In genomic region chr7:100853396-100853795, GRCm38 (mm10) we compare ENCODE assay signal across 15 mouse cellular contexts. TPM values are rescaled to one million over a fixed set of nuclear protein-coding genes. Genes with fewer than 3 reads are reported as not detected.
DNase-seq lines count a peak whose midpoint lies in the region; ATAC-seq and TF ChIP-seq lines count a peak whose summit lies in the region.
"Had no signal": no experiment of that assay in that cellular context is flagged by ENCODE, and none has a peak within 500 bp of the region (broad histone marks: within the 10 kb centered on the region; RNA-seq: fewer than 3 reads in every experiment).

No protein-coding gene starts in this region.

- H3K27ac ChIP-seq in liver, embryonic 13.5 days: peak overlapping the region; percentile 70
- H3K27ac ChIP-seq in limb, embryonic 10.5 days: peak overlapping the region; percentile 64; the same call in 1 of the 2 replicates
- no peak overlapping the region for H3K27ac ChIP-seq in neural tube, embryonic 15.5 days (replicated peaks)
- H3K27ac ChIP-seq: heart, embryonic 15.5 days; hindbrain, postnatal 0 days; lung, embryonic 15.5 days; midbrain, embryonic 10.5 days had no signal

- no peak overlapping the region for H3K4me3 ChIP-seq in liver, embryonic 13.5 days (replicated peaks)
- peak overlapping the region; percentile 73; the same call in 1 of the 2 replicates for H3K4me3 ChIP-seq in G1E (ENCODE audit: low read depth, low read length)
- H3K4me3 ChIP-seq in limb, embryonic 10.5 days: no peak overlapping the region
- no peak overlapping the region for H3K4me3 ChIP-seq in neural tube, embryonic 15.5 days (replicated peaks)
- H3K4me3 ChIP-seq: forebrain, embryonic 10.5 days; heart, embryonic 15.5 days; lung, embryonic 15.5 days; midbrain, embryonic 10.5 days had no signal

- peaks cover 79% of the 10 kb centered on the region for H3K4me1 ChIP-seq in liver, embryonic 13.5 days (replicated peaks)
- H3K4me1 ChIP-seq in G1E (ENCODE audit: insufficient read depth, low read depth, low read length): peaks cover 97% of the 10 kb centered on the region
- H3K4me1 ChIP-seq in limb, embryonic 10.5 days: peaks cover 72% of the 10 kb centered on the region
- H3K4me1 ChIP-seq in neural tube, embryonic 15.5 days: peaks cover 38% of the 10 kb centered on the region

- H3K36me3 ChIP-seq in liver, embryonic 13.5 days: peaks cover 95% of the 10 kb centered on the region
- peaks cover 89% of the 10 kb centered on the region for H3K36me3 ChIP-seq in G1E (replicated peaks)
- H3K36me3 ChIP-seq in limb, embryonic 10.5 days: peaks cover 23% of the 10 kb centered on the region
- H3K36me3 ChIP-seq in neural tube, embryonic 15.5 days: no peaks in the 10 kb centered on the region
- H3K36me3 ChIP-seq: heart, embryonic 15.5 days; lung, embryonic 15.5 days had no signal

- 52% methylated on average over 3 of the region's 3 CpGs for WGBS in liver, embryonic 13.5 days (ENCODE audit: insufficient replicate concordance)
- 65% methylated on average over 3 of the region's 3 CpGs for WGBS in limb, embryonic 10.5 days
- WGBS in neural tube, embryonic 15.5 days: 86% methylated on average over 3 of the region's 3 CpGs

- TF ChIP-seq CTCF in G1E (IDR thresholded peaks at IDR 0.05; ENCODE audit: low read depth, low read length): no peak

- no peaks in the 10 kb centered on the region for H3K9me3 ChIP-seq in liver, embryonic 13.5 days (replicated peaks)
- no peaks in the 10 kb centered on the region for H3K9me3 ChIP-seq in G1E (replicated peaks)
- no peaks in the 10 kb centered on the region for H3K9me3 ChIP-seq in limb, embryonic 10.5 days (replicated peaks)
- H3K9me3 ChIP-seq in neural tube, embryonic 15.5 days (replicated peaks): no peaks in the 10 kb centered on the region
- H3K9me3 ChIP-seq: forebrain, embryonic 10.5 days; heart, embryonic 15.5 days; lung, embryonic 15.5 days; midbrain, embryonic 10.5 days had no signal

- DNase-seq in liver, embryonic 13.5 days: no peak
- DNase-seq in liver (no peak), G1E (ENCODE audit: low spot score) (peak; percentile 39)
- DNase-seq in limb, embryonic 10.5 days (ENCODE audit: low spot score): no peak
- DNase-seq in adrenal gland, adult 18-20 months (ENCODE audit: low spot score in 2 of 2): no peak
- DNase-seq: cerebellum, adult 11-12 months; kidney, adult 2 months; thymus, adult 18-20 months had no signal

- H3K27me3 ChIP-seq in liver, embryonic 13.5 days: no peaks in the 10 kb centered on the region
- H3K27me3 ChIP-seq in G1E (ENCODE audit: insufficient read depth, low read length): no peaks in the 10 kb centered on the region
- H3K27me3 ChIP-seq in limb, embryonic 10.5 days (ENCODE audit: low read depth, poor library complexity, severe bottlenecking): no peaks in the 10 kb centered on the region
- H3K27me3 ChIP-seq in neural tube, embryonic 15.5 days (replicated peaks): no peaks in the 10 kb centered on the region
- H3K27me3 ChIP-seq: heart, embryonic 15.5 days; lung, embryonic 15.5 days had no signal

- ATAC-seq in liver, embryonic 13.5 days (ENCODE audit: low read depth): no peak
- ATAC-seq in G1E (ENCODE audit: extremely low read depth, insufficient number of reproducible peaks, low FRiP score, poor library complexity, severe bottlenecking): no peak
- 0 out of 2 replicates have a peak, but pooled peaks have one; percentile 12 for ATAC-seq in monocyte, adult 5-6 weeks (replicated peaks; ENCODE audit: insufficient number of reproducible peaks, low FRiP score, low TSS enrichment, poor library complexity, severe bottlenecking)
- ATAC-seq in neural tube, embryonic 15.5 days (ENCODE audit: low FRiP score): no peak
- ATAC-seq: hindbrain, postnatal 0 days had no signal

- H3K4me2 ChIP-seq in liver, embryonic 13.5 days: no peak overlapping the region; the same call in 1 of the 2 replicates
- H3K4me2 ChIP-seq in neural tube, embryonic 15.5 days: no peak overlapping the region
- H3K4me2 ChIP-seq: heart, embryonic 15.5 days; lung, embryonic 15.5 days had no signal

- peak overlapping the region; percentile 53; the same call in 1 of the 2 replicates for H3K9ac ChIP-seq in liver, embryonic 13.5 days
- H3K9ac ChIP-seq in neural tube, embryonic 15.5 days (replicated peaks): no peak overlapping the region
- H3K9ac ChIP-seq: heart, embryonic 15.5 days; lung, embryonic 15.5 days had no signal

RNA-seq across cellular contexts. Expression of gene Relt, which starts 9.8 kb away (rescaled TPM):
- 15.3 and 16.7 TPM in 2 replicates for polyA plus RNA-seq in liver, embryonic 13.5 days (2015; fragmentation: Nextera tagmentation; extraction: Ambion mirVana)
- total RNA-seq in G1E (2014; fragmentation: Nextera tagmentation): 15.4 and 21.5 TPM in 2 replicates
- total RNA-seq in G1E (2017): 25.5 and 39.1 TPM in 2 replicates
- 75.6 and 75.9 TPM in 2 replicates for polyA plus RNA-seq in G1E (2012)
- polyA plus RNA-seq in limb, embryonic 10.5 days (2016; fragmentation: Nextera tagmentation; extraction: Ambion mirVana): 5.9 and 7.9 TPM in 2 replicates
- 22.5 to 31.8 TPM (median 26.4 TPM) in 3 replicates for total RNA-seq in monocyte, adult 5-6 weeks (2017)
- 1 to 10 TPM; 2.1 to 3.5 TPM for total RNA-seq in adrenal gland, adult 18-20 months (2021)
- 5.9 and 6.3 TPM in 2 replicates for polyA plus RNA-seq in neural tube, embryonic 15.5 days (2015; fragmentation: Nextera tagmentation; extraction: Ambion mirVana)
